Mouse (Mus musculus) hindbrain, postnatal 0 days (tissue): ENCODE results near the gene Ehd4. TPM values are rescaled to one million over a fixed set of nuclear protein-coding genes. Genes with fewer than 3 reads are reported as not detected.

Experiments
- ATAC-seq: fragments of 200-750 bp; cut with Nextera tagmentation; 2 replicates; pipeline ENCODE4 v1.8.0; 2017; ENCODE audit warnings: mild to moderate bottlenecking, moderate TSS enrichment, moderate library complexity
- DNase-seq: peaks from one replicate; pipeline ENCODE4 v3.0.0-alpha.2; 2015; ENCODE audit warnings: low spot score
- H3K27ac ChIP-seq: fragments of 300-500 bp; sonication (generic); 2 replicates; pipeline ENCODE4 v1.5.1; 2014; ENCODE audit warnings: mild to moderate bottlenecking
- H3K27me3 ChIP-seq: fragments of 300-500 bp; sonication (generic); 2 replicates; pipeline ENCODE4 v1.6.1; 2014; ENCODE audit warnings: low read length, mixed read lengths; ENCODE audit not compliant: insufficient read depth
- H3K36me3 ChIP-seq: fragments of 300-500 bp; sonication (generic); 2 replicates; pipeline ENCODE4 v1.6.1; 2014; ENCODE audit warnings: low read length, mixed read lengths; ENCODE audit not compliant: insufficient read depth
- H3K4me1 ChIP-seq: fragments of 300-500 bp; sonication (generic); 2 replicates; pipeline ENCODE4 v1.6.1; 2014; ENCODE audit warnings: antibody characterized with exemption, low read length, mixed read lengths; ENCODE audit not compliant: insufficient read depth
- H3K4me2 ChIP-seq: fragments of 300-500 bp; sonication (generic); 2 replicates; pipeline ENCODE4 v1.6.1; 2014; ENCODE audit warnings: low read depth, mild to moderate bottlenecking, low read length, moderate library complexity, mixed read lengths
- H3K4me3 ChIP-seq: fragments of 300-500 bp; sonication (generic); 2 replicates; pipeline ENCODE4 v1.5.1; 2014; ENCODE audit warnings: low read length
- H3K9ac ChIP-seq: fragments of 300-500 bp; sonication (generic); replicated peaks from 2 replicates; pipeline ENCODE4 v1.6.1; 2014; ENCODE audit warnings: mild to moderate bottlenecking, low read length, moderate library complexity, mixed read lengths
- H3K9me3 ChIP-seq: fragments of 300-500 bp; sonication (generic); 2 replicates; pipeline ENCODE4 v1.6.1; 2016; ENCODE audit warnings: low read length, mixed read lengths
- CTCF ChIP-seq: IDR thresholded peaks from 2 replicates; pipeline ENCODE4 v1.5.1; 2016; ENCODE audit warnings: antibody characterized with exemption, control low read depth, low read depth
- WGBS: fragments of 180-500 bp; shearing (Covaris S2); extraction: QIAGEN DNeasy Blood & Tissue Kit; methylation state at CpG from one replicate; pipeline ENCODE4 v1.1.7; 2014; 5-methylcytosine and 5-hydroxymethylcytosine counted together
- polyA plus RNA-seq: library from polyadenylated mRNA; unstranded; fragments of >200 nt; fragmentation: Nextera tagmentation; extraction: Ambion mirVana; gene quantifications from 2 replicates; pipeline ENCODE4 v1.2.1, GENCODE M21; 2015
- total RNA-seq: library from RNA; depleted of rRNA; stranded (reverse); fragments of >200 nt; gene quantifications from 2 replicates; pipeline ENCODE4 v1.2.3, GENCODE M21; 2014

Gene Ehd4
- total and polyA plus RNA-seq, 2 experiments from 2014 or later = 6.3 to 24.6 TPM

GRCm38 (mm10) chr2:120105861-120106260, 48.5 kb downstream of the Ehd4 start:
- no peak overlapping the region for H3K9ac ChIP-seq
- no peaks in the 10 kb centered on the region for H3K36me3 ChIP-seq
- no peak overlapping the region for H3K4me2 ChIP-seq
- H3K9me3 ChIP-seq = no peaks in the 10 kb centered on the region
- 73% methylated on average over 3 of the region's 3 CpGs for WGBS
- H3K27me3 ChIP-seq = no peaks in the 10 kb centered on the region
- H3K27ac ChIP-seq = no peak overlapping the region
- no peak for DNase-seq
- H3K4me1 ChIP-seq = no peaks in the 10 kb centered on the region
- H3K4me3 ChIP-seq = no peak overlapping the region
- ATAC-seq = no peak
- TF ChIP-seq CTCF = no peak

- Histone ChIP-seq H3K36me3 (no peaks in the 10 kb centered on the region), H3K27me3 (no peaks in the 10 kb centered on the region), H3K4me1 (no peaks in the 10 kb centered on the region), H3K4me3 (no peak overlapping the region), H3K9ac (no peak overlapping the region), H3K27ac (no peak overlapping the region), H3K4me2 (no peak overlapping the region), H3K9me3 (no peaks in the 10 kb centered on the region)
- no peak for ATAC-seq
- 68% methylated on average over 6 of the region's 6 CpGs for WGBS
- no peak for DNase-seq
- TF ChIP-seq CTCF = no peak
Measured at GRCm38 (mm10) chr2:120102881-120103280, 51.5 kb downstream of the Ehd4 start.

- DNase-seq (no peak), ATAC-seq (no peak)
- no peak overlapping the region for H3K27ac ChIP-seq
- H3K27me3 ChIP-seq = no peaks in the 10 kb centered on the region
- H3K9ac ChIP-seq = no peak overlapping the region
- H3K4me2 ChIP-seq = no peak overlapping the region
- H3K36me3 ChIP-seq = no peaks in the 10 kb centered on the region
- no peaks in the 10 kb centered on the region for H3K4me1 ChIP-seq
- WGBS = 64% methylated on average over 2 of the region's 2 CpGs
- no peak for TF ChIP-seq CTCF
- H3K9me3 ChIP-seq = no peaks in the 10 kb centered on the region
- no peak overlapping the region for H3K4me3 ChIP-seq
Measured at GRCm38 (mm10) chr2:120102450-120102849, 52.0 kb downstream of the Ehd4 start.

- no peaks in the 10 kb centered on the region for H3K4me1 ChIP-seq
- H3K9me3 ChIP-seq = no peaks in the 10 kb centered on the region
- H3K27me3 ChIP-seq = no peaks in the 10 kb centered on the region
- TF ChIP-seq CTCF = no peak
- no peak for DNase-seq
- no peak for ATAC-seq
- H3K4me3 ChIP-seq = no peak overlapping the region
- WGBS = 92% methylated on average over 11 of the region's 11 CpGs
- H3K27ac ChIP-seq = no peak overlapping the region
- no peak overlapping the region for H3K4me2 ChIP-seq
- H3K9ac ChIP-seq = no peak overlapping the region
- H3K36me3 ChIP-seq = no peaks in the 10 kb centered on the region
Measured at GRCm38 (mm10) chr2:120101961-120102360, 52.4 kb downstream of the Ehd4 start.

- H3K4me2 ChIP-seq = no peak overlapping the region
- no peak overlapping the region for H3K9ac ChIP-seq
- ATAC-seq = no peak
- H3K9me3 ChIP-seq = no peaks in the 10 kb centered on the region
- H3K27me3 ChIP-seq = no peaks in the 10 kb centered on the region
- H3K27ac ChIP-seq = no peak overlapping the region
- no peak for DNase-seq
- no peak for TF ChIP-seq CTCF
- no peak overlapping the region for H3K4me3 ChIP-seq
- H3K4me1 ChIP-seq = no peaks in the 10 kb centered on the region
- no peaks in the 10 kb centered on the region for H3K36me3 ChIP-seq
- WGBS = 93% methylated on average over 3 of the region's 3 CpGs
Measured at GRCm38 (mm10) chr2:120099886-120100285, 54.5 kb downstream of the Ehd4 start.

GRCm38 (mm10) chr2:120099263-120099662, 55.1 kb downstream of the Ehd4 start:
- H3K36me3 ChIP-seq = no peaks in the 10 kb centered on the region
- no peak for TF ChIP-seq CTCF
- H3K9ac ChIP-seq = no peak overlapping the region
- 86% methylated on average over 4 of the region's 4 CpGs for WGBS
- no peaks in the 10 kb centered on the region for H3K27me3 ChIP-seq
- DNase-seq = no peak
- no peaks in the 10 kb centered on the region for H3K4me1 ChIP-seq
- no peak overlapping the region for H3K27ac ChIP-seq
- no peaks in the 10 kb centered on the region for H3K9me3 ChIP-seq
- no peak overlapping the region for H3K4me3 ChIP-seq
- no peak for ATAC-seq
- no peak overlapping the region for H3K4me2 ChIP-seq

GRCm38 (mm10) chr2:120098781-120099202, 55.6 kb downstream of the Ehd4 start:
- Histone ChIP-seq H3K4me2 (no peak overlapping the region), H3K27ac (no peak overlapping the region), H3K4me3 (no peak overlapping the region), H3K27me3 (no peaks in the 10 kb centered on the region), H3K9ac (no peak overlapping the region), H3K9me3 (no peaks in the 10 kb centered on the region), H3K4me1 (no peaks in the 10 kb centered on the region), H3K36me3 (no peaks in the 10 kb centered on the region)
- no peak for TF ChIP-seq CTCF
- 71% methylated on average over 8 of the region's 8 CpGs for WGBS
- DNase-seq (no peak), ATAC-seq (no peak)
